Mouse (Mus musculus) liver, postnatal 0 days (tissue): Measurements from ENCODE around the gene Rbms3.

Source experiments
- CTCF ChIP-seq: sonication (generic); IDR thresholded peaks from 2 replicates; pipeline ENCODE4 v1.5.1; 2016; ENCODE audit warnings: antibody characterized with exemption, low read depth
- EP300 ChIP-seq: IDR thresholded peaks from 2 replicates; pipeline ENCODE4 v1.6.1; 2016; ENCODE audit warnings: antibody characterized with exemption, low read depth, mild to moderate bottlenecking

DNA sequence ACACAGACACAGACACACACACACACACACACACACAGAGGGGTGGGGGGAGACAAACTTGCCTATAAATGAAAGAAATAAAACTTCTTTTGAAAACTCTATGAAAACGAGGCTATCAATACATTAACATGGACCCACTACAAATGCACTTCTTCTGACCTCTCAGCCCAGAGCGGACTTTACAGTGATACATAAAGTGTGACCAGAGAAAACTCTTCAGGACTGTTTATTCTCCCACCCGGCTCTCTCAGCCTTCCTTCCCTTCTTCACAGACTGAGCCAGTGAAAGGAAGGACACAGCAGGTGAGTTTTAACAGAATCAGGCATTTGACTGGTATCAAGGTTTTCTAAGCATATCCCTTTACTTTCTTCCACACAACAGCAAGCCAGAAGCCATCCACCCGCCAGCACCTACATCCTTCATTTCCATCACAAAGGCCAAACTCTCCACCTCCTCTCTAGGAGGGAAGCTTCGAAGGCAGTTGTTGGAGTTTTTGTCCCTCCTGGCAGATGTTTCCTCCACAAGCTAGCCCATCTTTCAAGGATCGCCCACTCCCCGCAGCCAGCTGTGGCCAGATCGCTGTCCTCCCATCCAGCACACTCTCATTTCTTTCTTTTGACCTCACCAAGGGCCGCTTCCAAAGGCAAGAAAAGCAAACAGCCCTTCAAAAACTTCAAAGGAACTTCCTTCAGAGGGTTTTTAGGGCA lies 980.5 kb downstream of the Rbms3 start:
- TF ChIP-seq CTCF (no peak), EP300 (no peak)
